Mouse (Mus musculus): ENCODE data around the gene Ipo13.

DNA sequence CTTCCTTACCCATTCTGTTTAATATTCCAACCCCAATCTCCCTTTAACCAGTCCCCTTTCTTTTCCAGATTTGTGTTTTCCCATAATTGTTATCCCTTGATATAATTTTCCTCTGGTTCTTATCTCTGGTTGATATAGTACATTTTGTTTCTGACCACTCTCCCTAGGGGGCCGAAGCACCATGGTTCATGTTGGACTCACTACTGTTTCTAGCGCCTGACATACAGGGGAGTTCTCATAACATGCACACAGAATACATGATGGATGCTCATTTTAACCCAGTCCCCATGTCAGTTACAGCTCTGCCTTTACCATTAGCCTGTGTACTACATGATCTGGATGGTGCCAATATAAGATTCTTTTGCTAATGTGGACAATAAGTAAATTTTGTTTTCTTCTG is 26.9 kb downstream of the Ipo13 start:
- TF ChIP-seq FLI1 (IDR thresholded peaks at IDR 0.05; ENCODE audit: low read length) (no peak), GATA1 (IDR thresholded peaks at IDR 0.05; ENCODE audit: borderline replicate concordance, low read length) (no peak)
